Mouse (Mus musculus) bone marrow, adult 2 months (tissue): ENCODE results near the gene Pdgfra.

ENCODE experiments used
- CTCF ChIP-seq: fragments of 200-500 bp; IDR thresholded peaks from 2 replicates; pipeline ENCODE4 v1.5.1; 2011; ENCODE audit warnings: low read length, control low read depth; ENCODE audit not compliant: control insufficient read depth, insufficient read depth
- POLR2A ChIP-seq: fragments of 200-500 bp; IDR thresholded peaks from 2 replicates; pipeline ENCODE4 v1.6.1; 2011; ENCODE audit warnings: low read depth, mild to moderate bottlenecking, control low read depth, low read length, borderline replicate concordance; ENCODE audit not compliant: control insufficient read depth

- TF ChIP-seq POLR2A: no peak
- no peak for TF ChIP-seq CTCF
These were observed 63.7 kb downstream of the Pdgfra start for GRCm38 (mm10) chr5:75215678-75216256.
